Mouse (Mus musculus): Measurements from ENCODE around the gene Fto.
A peak's percentile ranks its signal among the peaks of the same experiment; 100 is the strongest.

The Fto gene

DNA sequence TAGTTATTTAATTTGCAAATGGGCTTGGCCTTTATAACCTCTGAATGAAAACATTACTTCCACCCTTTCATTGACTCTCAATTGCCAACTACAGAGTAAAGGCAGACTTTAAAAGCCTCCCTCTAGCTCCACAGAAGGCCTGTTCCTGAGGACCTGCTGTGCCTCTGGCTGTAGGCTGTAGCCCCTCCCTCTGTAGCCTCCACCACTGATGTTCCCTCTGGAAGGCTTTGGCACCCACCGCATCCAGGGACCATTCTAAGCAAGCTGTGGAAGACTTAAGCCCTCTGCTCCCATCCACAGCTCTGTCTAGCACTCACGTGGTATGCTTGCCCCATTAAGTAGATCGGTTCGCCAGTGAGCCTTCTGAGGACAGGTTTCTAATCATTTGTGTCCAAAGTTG is 258.7 kb downstream of the Fto start:
- DNase-seq: no peak

DNA sequence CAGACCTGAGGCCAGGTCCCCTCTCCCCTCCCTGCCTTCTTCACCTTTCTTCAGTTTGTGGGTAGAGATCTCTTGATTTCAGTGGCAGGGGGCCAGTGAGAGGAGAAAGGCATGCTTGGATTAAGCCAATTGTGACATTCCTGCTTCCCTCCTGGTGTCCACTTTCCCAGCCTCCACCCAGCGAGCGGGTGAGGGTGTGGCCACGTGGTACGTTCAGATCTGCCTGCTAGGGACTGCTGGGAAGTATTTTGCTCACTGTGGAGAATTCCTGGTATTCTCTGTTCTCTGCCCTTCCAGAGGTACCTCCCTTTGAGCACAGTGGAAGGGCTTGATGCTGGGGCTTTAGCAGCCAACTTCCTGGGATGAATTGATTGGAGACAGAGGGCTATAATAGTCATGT is 259.3 kb downstream of the Fto start:
- no peak for DNase-seq

DNA sequence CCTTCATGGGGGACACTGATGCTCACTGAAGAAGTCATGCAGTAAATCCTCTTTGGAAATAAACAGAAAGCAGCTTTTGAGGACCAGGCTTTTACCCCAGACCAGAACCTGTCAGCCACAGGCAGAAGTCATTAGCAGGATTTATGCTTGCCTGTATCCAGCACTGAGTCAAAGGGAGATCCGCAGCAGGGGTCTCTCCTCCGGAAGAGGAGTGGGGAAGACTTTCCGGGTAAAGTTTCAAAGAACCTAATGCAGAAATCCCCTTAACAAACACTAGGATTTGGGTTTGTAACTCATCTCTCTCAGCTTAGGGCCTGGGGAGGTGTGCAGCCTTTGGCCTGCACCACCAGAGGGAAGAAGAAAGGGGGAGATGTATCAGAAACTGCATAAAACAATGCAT is 262.3 kb downstream of the Fto start:
- DNase-seq: no peak

DNA sequence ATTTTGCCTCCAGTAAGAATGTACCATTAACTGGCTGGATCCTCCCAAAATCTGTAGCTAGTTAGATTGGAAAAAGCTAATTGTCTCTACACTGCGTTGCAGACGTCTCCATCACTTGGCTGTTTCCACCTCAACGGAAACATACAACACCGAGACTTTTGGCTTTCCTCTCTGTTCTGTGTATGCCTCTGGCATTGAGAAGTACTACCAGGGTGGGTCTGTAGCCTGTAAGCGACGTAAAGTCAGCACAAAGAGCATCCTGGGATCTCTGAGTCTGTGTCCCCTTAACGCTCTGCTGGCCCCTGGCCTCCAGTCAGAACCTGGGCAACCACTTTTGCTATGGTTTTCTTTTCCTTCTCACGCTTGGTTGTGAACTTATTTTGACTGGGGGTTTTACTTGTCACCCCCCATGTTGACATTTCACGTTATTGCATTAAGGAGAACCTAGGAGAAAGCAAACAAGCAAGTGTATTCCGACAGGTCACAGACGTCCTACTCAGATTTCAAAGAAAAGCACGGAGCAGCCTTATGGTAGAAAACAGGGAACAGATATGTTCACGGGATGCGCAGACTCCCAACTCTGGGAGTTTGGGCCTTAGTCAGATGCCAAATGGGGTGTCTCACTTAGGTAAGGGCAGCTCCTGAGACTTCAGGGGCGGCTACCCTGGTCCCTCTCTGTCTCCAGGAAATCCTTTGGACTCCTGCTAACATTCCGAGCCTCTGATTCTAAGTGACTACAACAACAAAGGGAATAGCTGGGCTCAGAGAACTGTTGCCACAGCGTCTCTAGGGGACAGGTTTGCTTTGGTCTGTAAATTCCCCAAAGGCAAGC is 263.0 kb downstream of the Fto start:
- DNase-seq: no peak

DNA sequence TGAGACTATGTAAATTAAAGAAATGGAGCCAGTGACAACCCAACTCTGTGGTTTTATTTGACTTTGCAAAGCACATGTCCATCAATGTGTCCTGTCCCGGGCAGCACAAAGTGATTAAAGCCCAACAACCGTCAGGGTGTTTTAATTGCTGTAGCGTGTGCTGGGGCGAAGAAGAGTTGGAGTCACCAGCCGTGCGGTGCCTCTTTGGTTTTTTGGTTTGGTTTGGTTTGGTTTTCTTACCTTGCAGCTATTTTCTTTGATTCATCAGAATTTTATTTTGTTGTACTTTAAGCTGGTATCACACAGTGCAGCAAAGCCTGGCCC is 263.6 kb downstream of the Fto start:
- no peak for DNase-seq

DNA sequence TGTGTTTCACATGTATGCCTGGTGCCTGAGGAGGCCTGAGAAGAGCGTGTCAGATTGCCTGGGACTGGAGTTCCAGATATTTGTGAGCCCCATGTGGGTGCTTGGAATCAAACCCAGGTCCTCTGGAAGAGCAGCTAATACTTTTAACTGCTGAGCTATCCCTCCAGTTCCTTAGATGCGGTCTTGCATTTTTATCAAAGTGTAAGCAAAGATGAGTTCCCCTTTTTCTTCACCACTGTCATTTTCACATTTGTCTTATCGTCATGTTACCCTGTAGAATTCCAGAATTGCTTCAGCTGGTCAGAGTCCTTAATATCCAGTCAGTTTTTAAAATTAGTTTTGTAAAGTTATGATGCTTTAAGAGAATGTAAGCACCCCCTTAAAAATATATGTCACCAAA is 264.3 kb downstream of the Fto start:
- no peak for DNase-seq

DNA sequence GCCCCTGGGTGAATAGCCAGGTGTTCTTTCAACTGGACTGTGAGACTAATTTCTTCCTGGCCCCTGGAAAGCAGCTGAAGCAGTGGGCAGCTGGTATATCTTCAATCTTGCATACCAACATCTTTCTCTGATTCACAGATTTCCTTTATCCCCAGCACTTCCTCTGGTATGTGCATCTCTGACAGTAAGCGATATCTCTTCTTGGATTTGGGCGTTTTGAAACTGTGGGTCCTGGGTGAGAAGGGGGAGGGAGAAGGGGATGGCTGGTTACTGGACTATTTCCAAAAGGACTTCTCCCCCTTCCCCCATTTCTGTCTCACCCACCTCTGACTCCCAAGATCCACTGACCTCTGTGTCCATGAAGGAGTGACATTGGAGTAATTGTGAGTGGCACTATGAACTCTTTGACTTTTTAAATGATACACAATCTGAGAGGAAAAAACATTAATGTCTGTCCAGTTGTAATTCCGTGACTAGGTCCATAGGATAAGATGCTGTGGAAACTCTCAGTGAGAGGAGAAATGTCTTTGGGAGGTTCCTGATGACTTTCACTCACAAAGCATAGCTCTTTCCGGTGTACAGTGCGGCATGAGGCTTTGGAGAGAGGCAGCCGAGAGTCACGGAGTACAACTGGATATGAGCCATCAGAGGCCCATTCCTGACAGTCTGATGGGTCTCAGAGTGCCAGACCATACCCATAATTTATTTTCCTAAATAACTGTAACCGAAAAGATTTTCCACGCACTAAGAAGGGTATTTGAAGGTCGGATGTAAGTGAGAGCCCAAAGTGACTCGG is 271.5 kb downstream of the Fto start:
- no peak for DNase-seq

DNA sequence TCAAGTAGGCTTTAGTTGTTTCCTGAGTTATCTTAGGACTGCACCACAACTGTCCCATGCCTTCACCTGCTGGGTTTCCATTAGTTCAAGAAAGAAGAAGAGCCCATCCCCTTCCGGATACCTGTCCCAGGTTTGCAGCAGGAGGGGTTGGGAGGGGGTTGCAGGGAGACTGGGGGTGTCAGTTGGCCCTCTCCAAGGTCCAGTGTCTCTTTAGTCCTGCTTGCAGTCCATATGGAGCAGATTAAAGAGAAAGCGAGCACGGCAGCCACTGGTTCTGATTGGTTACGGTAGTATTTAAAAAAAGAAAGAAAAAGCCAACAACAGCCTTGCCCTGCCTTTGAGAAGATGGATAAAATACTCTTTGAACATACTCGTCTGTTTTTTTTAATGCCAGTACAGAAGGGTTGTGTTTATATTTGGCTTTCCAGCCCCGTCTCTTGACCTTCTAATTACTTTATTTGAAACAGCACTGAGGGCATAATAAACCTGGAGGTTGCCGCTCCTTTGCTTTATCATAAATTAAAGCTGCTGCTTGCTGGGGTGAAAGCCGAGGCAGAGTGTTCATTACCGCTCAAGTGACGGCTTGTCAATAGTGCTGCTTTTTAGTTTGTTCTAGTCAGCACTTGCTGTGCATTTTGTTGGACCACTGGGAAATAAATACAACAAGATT is 279.2 kb downstream of the Fto start:
- no peak for DNase-seq

DNA sequence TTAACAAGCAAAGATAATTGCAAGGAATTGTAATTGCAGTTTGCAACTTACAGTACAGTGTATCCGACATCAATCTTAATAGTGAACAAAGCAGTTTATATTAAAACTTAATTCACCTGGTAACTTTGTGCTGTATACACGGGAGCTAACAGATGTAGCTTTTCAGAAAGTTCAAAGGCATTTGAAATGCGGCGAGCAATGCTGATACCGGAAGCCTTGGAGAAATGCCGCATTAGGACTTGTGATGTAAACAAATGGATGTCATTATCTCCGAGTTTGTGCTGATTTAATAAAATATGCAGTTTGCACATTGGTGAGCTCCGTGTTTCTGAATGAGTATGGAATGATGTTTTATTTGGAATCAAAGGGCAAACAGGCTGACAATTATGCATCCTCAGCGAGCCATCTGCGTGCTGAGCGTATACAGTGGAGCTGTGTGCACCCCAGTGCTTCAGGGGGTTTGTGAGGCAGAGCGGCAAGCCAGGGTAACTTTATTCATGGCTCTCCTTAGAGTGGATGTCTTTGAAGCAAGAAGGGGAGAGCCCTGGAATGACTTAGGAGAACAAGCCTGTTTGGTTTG is 280.0 kb downstream of the Fto start:
- DNase-seq: no peak

DNA sequence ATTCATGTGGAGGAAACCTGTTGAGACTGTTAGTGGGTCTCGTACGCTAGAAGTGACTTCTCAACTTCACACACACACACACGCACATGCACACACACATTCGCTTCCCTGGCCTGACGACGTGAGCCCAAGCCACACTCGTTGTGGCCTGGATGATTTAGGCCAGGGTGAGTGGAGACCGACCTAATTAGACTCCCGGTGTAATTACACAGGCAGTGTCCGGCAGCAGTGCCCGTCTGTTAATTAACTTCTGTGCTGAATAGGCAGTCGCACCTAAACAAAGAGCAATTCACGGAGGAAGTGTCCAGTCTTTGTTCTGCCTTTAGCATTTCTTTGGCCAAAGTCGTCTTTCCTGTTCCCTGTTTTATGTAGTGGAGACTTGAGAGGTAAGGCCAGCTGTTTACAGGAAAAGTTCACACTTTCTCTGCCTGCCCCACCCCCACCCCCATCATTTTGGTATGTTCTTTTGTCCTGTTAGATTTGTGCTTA is 286.1 kb downstream of the Fto start:
- no peak for DNase-seq

DNA sequence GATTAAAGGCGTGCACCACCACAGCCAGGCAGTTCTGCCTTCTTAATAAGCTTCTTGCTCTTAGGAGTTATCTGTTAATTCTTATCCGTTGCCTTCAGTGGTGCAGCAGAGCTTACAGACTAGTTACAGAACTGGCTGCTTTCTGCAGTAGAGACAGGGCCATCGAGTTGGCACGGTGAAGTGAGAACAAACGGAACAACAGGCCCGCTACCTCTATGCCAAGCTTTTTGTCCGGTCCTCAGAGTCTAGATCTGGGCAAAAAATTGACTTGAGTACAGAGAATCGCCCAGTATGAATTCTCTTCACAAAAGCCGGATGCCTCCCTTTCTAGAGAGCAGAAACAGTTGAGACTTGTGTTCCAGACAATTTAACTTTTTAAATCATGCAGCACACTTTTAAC is 290.4 kb downstream of the Fto start:
- no peak for DNase-seq

DNA sequence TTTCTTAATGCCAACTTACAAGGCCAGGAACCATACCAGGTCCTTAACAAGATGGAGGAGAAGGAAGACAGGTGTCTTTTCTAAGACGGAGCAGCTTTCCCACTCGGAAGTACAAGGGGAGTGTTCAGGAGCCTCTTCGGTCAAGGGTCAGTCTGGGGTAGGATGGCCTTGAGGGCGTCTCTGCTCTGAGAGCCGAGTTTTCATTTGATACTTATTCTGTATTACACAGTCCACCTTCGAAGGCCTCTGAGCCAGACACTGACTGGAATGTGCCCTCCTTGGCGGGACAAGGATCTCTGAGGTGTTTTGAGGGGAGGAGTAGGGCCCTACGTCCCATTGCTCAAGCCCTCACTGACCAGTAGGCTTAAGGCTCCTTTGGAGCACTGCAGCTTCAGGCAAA is 292.6 kb downstream of the Fto start:
- no peak for DNase-seq

DNA sequence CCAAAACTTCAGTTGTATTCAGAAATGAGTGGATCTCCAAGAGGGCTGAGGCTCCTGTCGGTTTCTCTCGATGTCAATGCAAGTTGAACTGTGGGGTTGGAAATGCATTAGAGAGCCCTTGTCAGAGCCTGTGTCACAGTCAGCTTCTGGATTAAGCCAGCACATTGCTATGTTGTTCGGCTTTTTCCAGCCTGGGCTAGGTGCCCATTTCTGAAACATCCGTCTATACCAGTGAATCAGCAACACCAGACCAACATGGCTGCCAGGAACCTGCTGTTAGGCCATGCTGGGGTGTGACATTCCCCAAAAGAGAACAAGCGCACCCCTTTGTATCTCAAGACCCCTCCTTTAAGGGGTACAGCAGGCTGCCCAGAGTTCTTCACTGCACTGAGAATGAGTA is 293.8 kb downstream of the Fto start:
- DNase-seq: peak; percentile 29

DNA sequence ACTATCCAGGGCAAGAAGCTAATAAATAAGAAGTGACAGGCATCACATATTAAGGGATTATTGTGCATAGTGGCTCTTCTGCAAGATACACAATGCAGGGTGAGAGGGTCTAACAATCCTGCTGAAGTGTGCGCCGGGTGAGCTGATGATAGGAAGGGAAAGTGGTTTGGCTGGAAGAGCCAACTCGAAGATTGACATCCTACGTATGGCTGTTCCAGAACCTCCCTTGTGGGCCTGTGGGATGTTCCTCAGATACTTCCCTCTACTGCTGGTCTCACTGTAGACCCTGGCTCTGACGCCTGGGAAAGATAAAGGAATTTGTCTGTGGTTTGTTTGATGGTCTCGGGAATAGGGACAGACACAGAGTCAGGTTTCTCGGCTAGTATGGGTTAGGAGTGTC is 297.9 kb downstream of the Fto start:
- DNase-seq: no peak

DNA sequence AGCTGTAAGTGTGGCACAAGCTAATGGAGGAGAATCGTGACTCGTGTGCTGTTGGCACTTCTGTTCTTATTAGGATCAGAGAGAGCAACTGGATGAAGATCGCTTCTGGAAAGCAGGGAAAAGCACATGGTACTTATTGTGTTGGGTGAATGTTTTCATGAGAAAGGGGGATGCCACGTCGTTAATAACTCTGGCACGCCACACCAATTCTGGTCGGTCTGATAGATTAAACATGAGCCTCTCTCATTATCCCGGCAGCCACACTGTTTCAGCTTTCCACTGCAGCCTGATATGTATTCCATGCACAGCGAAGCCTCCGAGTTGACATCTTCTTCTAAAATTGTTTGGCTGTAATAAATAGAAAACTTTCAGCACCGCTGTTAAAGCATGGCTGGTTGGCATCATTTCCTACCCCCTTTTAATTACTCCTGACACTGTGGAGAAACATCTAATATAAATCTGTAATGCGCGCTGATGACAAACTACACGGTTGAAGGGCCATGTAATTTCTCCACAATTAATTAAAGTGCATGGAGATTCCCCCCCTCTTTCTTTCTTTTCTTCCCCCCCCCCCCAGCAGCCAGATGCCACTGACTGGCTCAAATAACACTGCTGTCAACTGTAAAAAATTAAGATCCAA is 298.5 kb downstream of the Fto start:
- DNase-seq: no peak

DNA sequence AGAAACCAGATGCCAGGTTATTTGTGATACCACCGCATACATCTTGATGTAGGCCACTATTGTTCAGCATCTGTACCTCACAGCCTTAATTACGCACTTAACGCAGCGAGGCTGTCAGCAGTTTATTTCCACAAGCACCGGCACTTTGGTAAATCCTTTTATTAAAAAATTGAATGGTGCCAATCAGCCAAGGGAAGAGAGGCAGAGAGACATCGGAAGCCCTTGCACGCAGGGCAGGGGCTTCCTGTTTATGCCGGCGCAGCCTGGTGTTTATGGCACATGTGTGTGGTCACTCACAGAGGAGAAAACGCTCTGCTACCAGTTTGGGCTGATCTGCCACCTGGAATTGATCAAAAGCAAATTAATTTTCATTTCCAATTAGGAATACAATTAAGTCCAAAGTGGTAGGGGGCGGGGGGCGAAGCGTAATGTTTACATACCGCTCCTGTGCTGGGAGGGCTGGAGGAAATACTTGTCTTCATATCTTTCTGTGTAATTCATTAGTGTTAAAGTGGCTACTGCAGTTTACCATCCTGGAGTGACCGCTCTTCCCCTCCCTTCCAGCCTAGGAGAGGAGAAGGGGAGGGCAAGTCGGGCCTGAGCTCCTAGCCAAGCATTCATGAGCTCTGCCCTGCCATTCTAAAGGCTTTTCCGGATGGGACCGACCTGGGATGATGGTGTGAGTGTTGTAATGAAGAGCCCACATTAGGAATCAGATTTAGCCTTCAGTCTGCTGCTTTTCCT is 299.2 kb downstream of the Fto start:
- DNase-seq: no peak

DNA sequence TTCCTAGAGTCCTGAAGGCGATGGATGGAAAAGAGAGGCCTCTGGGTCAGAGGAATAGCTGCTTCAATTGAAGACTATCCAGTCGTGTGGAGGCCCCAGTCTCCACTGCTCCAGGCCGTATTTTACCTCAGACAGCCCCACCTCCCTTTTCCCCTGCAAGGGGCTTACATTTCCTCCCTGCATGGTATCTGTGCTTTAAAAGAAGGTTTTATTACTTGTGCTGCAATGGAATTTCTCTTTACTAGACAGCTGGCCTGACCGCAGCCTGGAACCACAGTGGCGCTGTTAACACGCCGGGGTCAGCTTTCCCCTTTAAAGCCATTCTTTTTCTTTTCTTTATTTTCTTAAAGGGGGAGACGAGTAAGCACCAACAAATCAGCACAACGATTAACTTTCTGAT is 300.3 kb downstream of the Fto start:
- DNase-seq: no peak

DNA sequence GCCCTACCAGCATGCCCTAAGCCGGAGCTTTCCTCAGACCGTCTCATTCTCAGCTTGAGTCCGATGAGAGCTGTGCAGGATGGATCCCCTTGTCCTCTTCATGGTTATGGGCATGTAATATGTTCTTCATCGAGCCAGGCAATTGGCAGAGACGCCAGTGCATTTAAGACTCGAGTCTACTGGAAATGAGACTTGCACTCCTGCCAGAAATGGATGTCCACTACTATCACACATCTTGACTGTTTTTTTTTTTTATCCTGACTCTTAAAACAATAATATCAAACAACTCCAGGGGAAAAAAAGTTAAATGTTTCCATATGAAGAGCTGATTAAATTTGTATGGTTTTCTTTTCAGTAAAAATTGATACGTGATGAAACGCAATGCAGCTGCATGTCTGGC is 301.9 kb downstream of the Fto start:
- no peak for DNase-seq

DNA sequence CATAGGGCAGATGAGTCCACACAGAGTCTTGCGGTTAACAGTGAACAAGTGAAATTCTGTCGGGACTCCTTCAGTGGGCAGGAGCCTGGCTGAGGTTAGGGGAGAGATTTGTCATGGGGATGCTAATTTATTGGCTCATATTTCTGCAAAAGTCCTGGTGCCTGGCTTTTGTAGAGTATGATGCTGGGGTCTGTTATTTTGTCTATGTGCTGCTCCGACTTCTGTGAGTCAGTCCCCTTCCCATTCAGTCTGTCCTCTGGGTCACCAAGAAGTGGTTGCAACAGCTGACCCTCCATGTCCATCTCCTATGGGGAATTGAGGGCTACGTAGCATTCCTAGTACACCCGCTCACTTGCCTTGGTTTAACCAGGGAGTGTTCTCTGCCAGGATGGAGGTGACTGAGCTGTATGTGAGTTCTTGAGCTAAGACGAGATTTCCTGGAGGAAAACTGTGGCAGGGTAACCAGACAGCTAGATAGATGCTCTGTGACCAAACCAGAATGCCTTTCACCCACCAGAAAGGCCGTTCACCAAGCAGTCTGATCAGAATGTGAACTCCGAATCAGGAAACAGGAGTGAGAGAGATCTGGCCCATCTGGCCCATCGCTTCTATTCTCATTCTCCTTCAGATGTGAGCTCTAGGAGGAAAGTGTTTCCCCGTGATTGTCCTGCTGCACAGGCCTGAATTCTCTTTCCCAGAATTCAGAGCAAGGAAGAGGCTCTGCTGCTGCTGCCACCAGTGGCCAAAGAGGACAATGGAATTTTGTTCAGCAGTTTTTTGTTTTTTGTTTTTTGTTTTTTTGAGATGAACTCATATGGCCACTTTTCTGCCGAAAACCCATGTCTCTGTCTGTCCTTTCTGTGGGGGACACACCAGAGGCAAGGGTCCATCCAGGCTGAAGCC is 302.7 kb downstream of the Fto start:
- no peak for DNase-seq

DNA sequence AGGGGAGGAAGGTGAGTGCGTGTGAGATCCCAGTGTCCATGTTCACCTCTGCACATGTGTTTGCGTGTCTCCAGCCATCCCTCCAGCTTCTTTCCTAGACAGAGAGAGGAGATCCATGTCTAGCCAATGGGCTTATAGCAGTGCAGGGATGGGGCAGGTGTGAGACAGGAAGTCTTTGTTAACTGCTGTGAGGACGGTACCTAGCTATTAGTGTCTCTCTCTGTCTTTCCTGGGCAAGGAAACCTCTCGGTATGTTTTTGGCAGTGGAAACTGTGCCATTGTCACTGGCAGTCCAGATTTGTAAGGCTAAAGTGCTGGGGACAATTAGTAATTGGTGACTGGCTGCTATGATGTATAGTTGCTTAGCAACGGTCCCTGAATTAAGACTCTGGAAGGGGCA is 304.4 kb downstream of the Fto start:
- DNase-seq: no peak

DNA sequence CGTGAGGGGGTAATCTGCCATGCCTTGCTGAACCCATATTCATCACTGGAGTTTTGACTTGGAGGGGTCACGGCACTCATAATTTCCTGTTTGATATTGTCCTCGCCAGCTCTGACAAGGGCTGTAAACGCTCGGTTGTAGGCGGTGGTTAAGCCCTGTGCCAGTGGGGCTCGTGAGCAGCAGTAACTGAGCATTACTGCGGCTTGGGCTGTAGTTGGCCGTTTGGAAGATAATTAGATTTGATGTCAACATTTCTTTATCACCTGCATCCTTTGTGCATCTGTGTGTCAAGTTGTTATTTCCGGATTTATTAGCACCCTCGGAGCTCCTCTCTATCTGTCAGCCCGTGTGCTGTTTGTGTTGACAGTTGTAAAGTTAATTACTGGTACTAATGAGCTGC is 309.4 kb downstream of the Fto start:
- no peak for DNase-seq
